ENCODE assay signal across 19 mouse cellular contexts in genomic region chr5:124621362-124621761, GRCm38 (mm10). TPM values are rescaled to one million over a fixed set of nuclear protein-coding genes. Genes with fewer than 3 reads are reported as not detected.
DNase-seq lines count a peak whose midpoint lies in the region; ATAC-seq lines count a peak whose summit lies in the region.
"Had no signal": no experiment of that assay in that cellular context is flagged by ENCODE, and none has a peak within 500 bp of the region (broad histone marks: within the 10 kb centered on the region; RNA-seq: fewer than 3 reads in every experiment).

No protein-coding gene starts in this region.

- no peak overlapping the region for H3K4me2 ChIP-seq in embryonic facial prominence, embryonic 14.5 days (ENCODE audit: low read depth, low read length)
- no peak overlapping the region for H3K4me2 ChIP-seq in neural tube, embryonic 15.5 days
- H3K4me2 ChIP-seq: forebrain, embryonic 12.5 days; hindbrain, embryonic 12.5 days; intestine, embryonic 15.5 days; midbrain, embryonic 12.5 days had no signal

- peak; percentile 48 for DNase-seq in embryonic facial prominence, embryonic 14.5 days (ENCODE audit: low spot score)
- DNase-seq in embryonic facial prominence, embryonic 10.5 days (ENCODE audit: low spot score), result no peak
- DNase-seq in lung, postnatal 36 days, result peak; percentile 12
- DNase-seq in lung, postnatal 14 days, result no peak
- DNase-seq in brain, adult 2 months (ENCODE audit: low read depth, low spot score), result peak; percentile 43
- peak; percentile 91 for DNase-seq in retina, postnatal 1 day
- DNase-seq in left cerebral cortex, adult 8-10 months (ENCODE audit: low spot score in 2 of 2), result no peak
- DNase-seq: cerebellum, adult 9-10 months; gastrocnemius, postnatal 14 days; liver; liver, postnatal 0 days; right cerebral cortex, postnatal 25 days; thymus, postnatal 4 days had no signal

- no peak overlapping the region for H3K9ac ChIP-seq in embryonic facial prominence, embryonic 14.5 days (ENCODE audit: low read depth, low read length)
- H3K9ac ChIP-seq in neural tube, embryonic 15.5 days (replicated peaks), result no peak overlapping the region
- H3K9ac ChIP-seq: forebrain, embryonic 12.5 days; hindbrain, embryonic 12.5 days; intestine, embryonic 15.5 days; liver, postnatal 0 days; midbrain, embryonic 12.5 days had no signal

- H3K4me3 ChIP-seq in embryonic facial prominence, embryonic 14.5 days (ENCODE audit: low read depth, low read length), result no peak overlapping the region
- no peak overlapping the region for H3K4me3 ChIP-seq in embryonic facial prominence, embryonic 10.5 days
- no peak overlapping the region for H3K4me3 ChIP-seq in neural tube, embryonic 15.5 days (replicated peaks)
- H3K4me3 ChIP-seq: forebrain, embryonic 12.5 days; hindbrain, embryonic 12.5 days; intestine, embryonic 15.5 days; midbrain, embryonic 12.5 days; myocyte had no signal

- no peaks in the 10 kb centered on the region for H3K36me3 ChIP-seq in embryonic facial prominence, embryonic 14.5 days (ENCODE audit: control insufficient read depth, insufficient read depth, low read length)
- peaks cover 34% of the 10 kb centered on the region for H3K36me3 ChIP-seq in embryonic facial prominence, embryonic 10.5 days (replicated peaks)
- H3K36me3 ChIP-seq in neural tube, embryonic 15.5 days, result peaks cover 11% of the 10 kb centered on the region
- H3K36me3 ChIP-seq: intestine, embryonic 15.5 days had no signal

- no peak overlapping the region for H3K27ac ChIP-seq in embryonic facial prominence, embryonic 14.5 days (replicated peaks; ENCODE audit: low read depth, low read length)
- H3K27ac ChIP-seq in embryonic facial prominence, embryonic 10.5 days (replicated peaks), result no peak overlapping the region
- no peak overlapping the region for H3K27ac ChIP-seq in neural tube, embryonic 15.5 days (replicated peaks)
- H3K27ac ChIP-seq: forebrain, embryonic 12.5 days; hindbrain, embryonic 12.5 days; intestine, embryonic 15.5 days; midbrain, embryonic 12.5 days had no signal

- H3K27me3 ChIP-seq in embryonic facial prominence, embryonic 14.5 days (replicated peaks; ENCODE audit: control insufficient read depth, insufficient read depth, low read length), result no peaks in the 10 kb centered on the region
- H3K27me3 ChIP-seq in embryonic facial prominence, embryonic 10.5 days (replicated peaks; ENCODE audit: low read depth, poor library complexity, severe bottlenecking), result no peaks in the 10 kb centered on the region
- H3K27me3 ChIP-seq in neural tube, embryonic 15.5 days (replicated peaks), result no peaks in the 10 kb centered on the region
- H3K27me3 ChIP-seq: forebrain, embryonic 12.5 days; hindbrain, embryonic 12.5 days; intestine, embryonic 15.5 days; midbrain, embryonic 12.5 days had no signal

- no peaks in the 10 kb centered on the region for H3K4me1 ChIP-seq in embryonic facial prominence, embryonic 14.5 days (ENCODE audit: control insufficient read depth, insufficient read depth, low read length)
- H3K4me1 ChIP-seq in embryonic facial prominence, embryonic 10.5 days, result no peaks in the 10 kb centered on the region
- H3K4me1 ChIP-seq in neural tube, embryonic 15.5 days, result no peaks in the 10 kb centered on the region
- H3K4me1 ChIP-seq: forebrain, embryonic 12.5 days; hindbrain, embryonic 12.5 days; intestine, embryonic 15.5 days; midbrain, embryonic 12.5 days had no signal

- 77% methylated on average over 13 of the region's 13 CpGs for WGBS in embryonic facial prominence, embryonic 14.5 days
- 84% methylated on average over 13 of the region's 13 CpGs for WGBS in embryonic facial prominence, embryonic 10.5 days
- WGBS in neural tube, embryonic 15.5 days, result 71% methylated on average over 13 of the region's 13 CpGs

- peak; percentile 50; the same call in 1 of the 2 replicates for ATAC-seq in embryonic facial prominence, embryonic 14.5 days (ENCODE audit: low read depth)
- ATAC-seq in neural tube, embryonic 15.5 days (ENCODE audit: low FRiP score), result no peak
- ATAC-seq: intestine, embryonic 15.5 days; liver, postnatal 0 days had no signal

- H3K9me3 ChIP-seq in embryonic facial prominence, embryonic 14.5 days (ENCODE audit: control insufficient read depth, low read length), result no peaks in the 10 kb centered on the region
- H3K9me3 ChIP-seq in embryonic facial prominence, embryonic 10.5 days, result no peaks in the 10 kb centered on the region
- H3K9me3 ChIP-seq in neural tube, embryonic 15.5 days (replicated peaks), result no peaks in the 10 kb centered on the region
- H3K9me3 ChIP-seq: forebrain, embryonic 12.5 days; hindbrain, embryonic 12.5 days; intestine, embryonic 15.5 days; midbrain, embryonic 12.5 days had no signal

RNA-seq across cellular contexts. Expression of gene Atp6v0a2, which starts 7.0 kb away (rescaled TPM):
- polyA plus RNA-seq in embryonic facial prominence, embryonic 14.5 days (2014; fragmentation: Nextera tagmentation; extraction: Ambion mirVana), result 46.8 and 48.3 TPM in 2 replicates
- 40.8 and 45.0 TPM in 2 replicates for polyA plus RNA-seq in embryonic facial prominence, embryonic 10.5 days (2016; fragmentation: Nextera tagmentation; extraction: Ambion mirVana)
- polyA plus RNA-seq in neural tube, embryonic 15.5 days (2015; fragmentation: Nextera tagmentation; extraction: Ambion mirVana), result 38.8 and 40.4 TPM in 2 replicates
- total RNA-seq in left cerebral cortex, adult 8-10 months (2022), result 10 to 100 TPM; 55.7 to 63.9 (median 61.6) TPM

RNA-seq across cellular contexts. Expression of gene Gtf2h3, which starts 42.4 kb away (rescaled TPM):
- polyA plus RNA-seq in embryonic facial prominence, embryonic 14.5 days (2014; fragmentation: Nextera tagmentation; extraction: Ambion mirVana), result 56.7 and 74.3 TPM in 2 replicates
- polyA plus RNA-seq in embryonic facial prominence, embryonic 10.5 days (2016; fragmentation: Nextera tagmentation; extraction: Ambion mirVana), result 114 TPM in 2 replicates
- 39.5 and 46.0 TPM in 2 replicates for polyA plus RNA-seq in neural tube, embryonic 15.5 days (2015; fragmentation: Nextera tagmentation; extraction: Ambion mirVana)
- 10 to 100 TPM; 24.3 to 27.5 (median 25.7) TPM for total RNA-seq in left cerebral cortex, adult 8-10 months (2022)

RNA-seq across cellular contexts. Expression of gene Eif2b1, which starts 42.4 kb away (rescaled TPM):
- 74.6 and 74.9 TPM in 2 replicates for polyA plus RNA-seq in embryonic facial prominence, embryonic 14.5 days (2014; fragmentation: Nextera tagmentation; extraction: Ambion mirVana)
- 83.7 and 88.2 TPM in 2 replicates for polyA plus RNA-seq in embryonic facial prominence, embryonic 10.5 days (2016; fragmentation: Nextera tagmentation; extraction: Ambion mirVana)
- 58.1 and 65.3 TPM in 2 replicates for polyA plus RNA-seq in neural tube, embryonic 15.5 days (2015; fragmentation: Nextera tagmentation; extraction: Ambion mirVana)
- 10 to 100 TPM; 30.2 to 38.8 (median 32.8) TPM for total RNA-seq in left cerebral cortex, adult 8-10 months (2022)

Comparison
In these comparisons a context has a peak if more than half of its experiments do, and no peak if none do; other contexts are left out.
1. DNase-seq: peak in embryonic facial prominence, embryonic 14.5 days (single experiment), lung, postnatal 36 days (single experiment), brain, adult 2 months (single experiment) and retina, postnatal 1 day (single experiment); none in embryonic facial prominence, embryonic 10.5 days (single experiment), lung, postnatal 14 days (single experiment) and left cerebral cortex, adult 8-10 months (0 of 2).